Mouse (Mus musculus) embryo, embryonic 10 days (tissue): ENCODE data around the gene Mtln.
A peak's percentile ranks its signal among the peaks of the same experiment; 100 is the strongest.

ENCODE experiments used
- DNase-seq: peaks from one replicate; pipeline ENCODE4 v3.0.0-alpha.2; 2015; ENCODE audit warnings: low spot score

The Mtln gene

GRCm38 (mm10) chr2:127791919-127792603 lies at the start of gene Mtln:
Gene Mtln (minus strand): TSS chr2:127792488.
- DNase-seq, result peak; percentile 96

DNA sequence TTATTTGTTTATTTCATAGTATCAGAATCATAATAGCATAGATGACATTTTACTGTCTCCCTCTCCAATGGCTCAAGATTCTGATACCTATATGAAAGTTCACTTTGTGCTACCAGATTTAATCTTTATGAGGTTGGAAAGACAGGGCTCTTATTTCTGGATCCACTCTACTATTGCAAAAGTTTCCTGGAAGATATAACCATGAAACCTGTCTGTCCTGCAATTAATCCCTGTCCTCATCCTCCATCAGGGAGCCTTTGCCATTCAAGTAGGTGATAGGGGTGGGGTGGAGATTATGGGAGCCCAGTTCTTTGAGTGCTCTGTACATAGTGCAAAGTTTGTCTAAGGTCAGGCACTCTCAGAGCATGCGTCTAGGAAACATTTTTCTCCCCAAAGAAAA lies 49.1 kb upstream of the Mtln start:
- DNase-seq, result no peak

GRCm38 (mm10) chr2:127839425-127839824 lies 47.1 kb upstream of the Mtln start:
- DNase-seq, result no peak

GRCm38 (mm10) chr2:127838576-127838975 lies 46.3 kb upstream of the Mtln start, which contains the start of gene Acoxl:
Gene Acoxl (plus strand): TSS chr2:127838876.
- DNase-seq, result no peak

DNA sequence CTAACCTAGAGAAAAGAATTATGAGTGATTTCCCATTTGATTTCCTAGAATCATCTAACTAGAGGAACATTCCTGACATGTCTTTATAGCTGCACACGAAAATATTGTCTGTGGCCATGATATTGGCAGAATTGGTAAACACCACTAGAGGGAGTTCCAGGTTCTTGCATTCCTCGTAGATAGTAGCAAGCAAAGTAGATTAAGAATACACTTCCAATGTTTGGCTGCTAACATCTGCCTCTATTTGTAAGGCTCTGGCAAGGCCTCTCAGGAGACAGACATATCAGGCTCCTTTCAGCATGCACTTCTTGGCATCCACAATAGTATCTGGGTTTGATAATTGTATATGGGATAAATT lies 40.5 kb upstream of the Mtln start:
- peak; percentile 66 for DNase-seq

DNA sequence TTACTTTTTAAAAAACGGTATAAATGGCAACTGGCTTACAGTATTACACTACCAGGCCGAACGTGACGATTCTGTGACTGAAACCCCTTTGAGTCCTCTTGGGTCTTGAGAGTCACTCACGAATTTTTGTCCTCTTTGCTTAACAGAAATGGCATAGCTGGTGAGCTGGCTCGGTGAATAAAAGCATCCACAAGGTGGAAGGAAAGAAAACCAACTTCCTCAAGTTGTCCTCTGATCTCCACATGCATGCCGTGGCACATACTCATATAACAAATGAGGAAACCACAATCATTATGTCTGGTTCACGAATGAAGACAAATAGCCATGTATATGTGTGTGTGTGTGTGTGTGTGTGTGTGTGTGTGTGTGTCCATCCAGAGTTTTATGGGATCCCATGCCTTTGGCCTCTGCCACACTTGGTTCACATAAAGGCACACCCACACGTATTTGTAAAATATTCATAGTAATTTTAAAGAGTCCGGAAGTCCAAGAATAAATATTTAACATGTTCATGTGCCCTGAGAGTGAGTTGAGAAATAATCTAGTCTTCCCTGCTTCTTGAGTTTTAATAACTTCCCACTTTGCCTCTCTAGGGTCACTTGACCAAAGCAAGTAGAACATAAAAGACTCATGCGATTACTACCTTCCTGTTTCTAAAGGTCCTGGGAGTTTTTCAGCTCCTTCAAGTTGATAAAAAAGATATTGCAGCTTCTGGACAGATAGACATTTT lies 40.0 kb upstream of the Mtln start:
- DNase-seq, result no peak

DNA sequence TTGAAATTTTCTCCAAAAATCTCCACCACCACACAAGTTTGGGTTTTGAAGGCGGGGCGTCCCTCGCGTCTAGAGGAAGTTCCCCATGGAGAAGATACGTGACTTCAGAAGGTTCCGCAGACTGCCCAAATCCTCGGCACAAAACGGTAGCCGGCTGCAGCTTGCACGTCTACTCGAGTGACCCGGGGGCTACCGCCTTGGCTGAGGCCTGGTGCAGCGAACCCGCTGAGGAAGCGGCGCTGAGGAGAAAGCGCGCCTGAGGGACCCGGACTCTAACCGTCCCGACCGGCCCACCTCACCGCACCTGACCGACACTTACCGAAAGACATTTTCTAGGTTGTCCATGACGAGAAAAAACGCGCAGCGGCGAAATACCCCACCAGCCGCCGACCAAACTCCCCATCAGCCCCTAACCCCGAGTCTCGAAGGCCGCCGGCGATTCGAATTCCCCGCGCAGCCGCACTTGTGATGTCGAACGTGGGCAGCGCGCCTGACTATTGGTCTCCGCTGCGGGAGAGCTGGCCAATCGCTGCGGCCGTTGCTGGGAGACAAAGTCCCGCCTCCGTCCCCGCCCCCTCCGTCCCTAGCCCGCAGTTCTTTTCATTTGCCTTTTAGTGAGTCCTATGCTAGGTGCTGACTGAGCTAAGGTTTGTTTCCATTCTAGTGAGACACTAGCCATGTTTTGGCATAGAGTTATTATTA lies 39.3 kb upstream of the Mtln start, which contains the start of gene Bub1:
TSS of gene Bub1 (minus strand) at position 465 of the 702 bp plus-strand sequence.
- peak; percentile 97 for DNase-seq

DNA sequence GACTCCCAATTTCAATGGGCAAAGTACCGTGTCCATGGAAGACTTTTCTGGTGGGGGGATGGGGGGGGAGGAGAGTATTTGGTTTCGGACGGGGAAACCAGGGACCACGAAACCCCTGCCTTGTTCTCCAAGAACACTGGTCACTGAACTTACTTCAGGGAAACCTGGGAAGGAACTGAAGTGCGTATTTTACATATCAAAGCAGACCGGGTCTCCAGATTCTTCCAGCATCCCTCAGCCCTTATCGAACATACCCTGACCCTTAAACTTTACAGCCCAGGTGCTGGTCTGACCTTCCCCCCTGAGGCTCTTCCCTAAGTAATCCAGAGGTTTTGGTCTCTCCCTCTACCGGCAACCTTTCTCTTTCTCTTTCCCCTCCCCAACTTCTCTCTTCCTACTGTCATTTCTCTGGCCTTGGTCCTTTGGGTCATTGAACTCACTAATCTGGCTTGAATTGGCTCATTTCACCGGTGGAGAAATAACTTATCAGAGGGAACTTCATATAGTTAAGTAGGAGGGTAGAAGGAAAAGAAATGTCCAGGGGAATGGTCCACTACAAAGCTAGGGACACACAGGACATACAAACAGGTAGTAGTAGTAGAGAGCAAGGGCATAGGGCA lies 2.5 kb downstream of the Mtln start:
- no peak for DNase-seq

GRCm38 (mm10) chr2:127789138-127789537 lies 3.1 kb downstream of the Mtln start:
- DNase-seq, result no peak

DNA sequence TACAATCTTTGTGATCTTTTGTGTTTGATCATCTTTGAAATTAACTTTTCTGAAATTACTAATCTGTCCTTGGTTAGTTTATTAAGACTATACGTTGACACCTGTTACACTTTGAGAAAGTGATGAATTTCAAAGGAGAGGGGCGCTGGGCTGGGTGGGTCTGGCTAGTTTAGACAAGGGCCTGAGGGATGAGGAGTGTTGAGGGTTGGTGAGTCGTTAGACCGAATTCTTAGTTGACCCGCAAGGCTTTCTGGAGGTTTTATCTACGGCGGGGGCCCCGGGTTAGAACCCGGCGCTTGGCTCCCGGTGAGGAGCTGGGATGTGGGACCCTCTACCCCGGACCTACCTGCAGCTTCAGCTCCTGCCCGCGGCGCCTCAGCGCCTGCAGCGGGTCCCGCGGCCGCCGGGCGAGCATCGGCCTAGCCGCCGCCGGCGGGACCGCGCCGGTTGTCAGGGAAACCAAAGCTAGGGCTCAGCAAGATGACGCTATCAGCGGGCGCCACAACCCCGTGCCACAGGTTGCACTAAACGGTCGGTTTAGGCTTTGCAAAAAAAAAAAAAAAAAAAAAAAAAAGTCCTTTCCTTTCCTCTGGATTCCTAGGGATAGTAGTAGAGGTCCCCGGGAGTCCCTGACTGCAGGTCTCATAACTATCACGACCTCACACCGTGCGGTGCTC lies 3.7 kb downstream of the Mtln start, which contains the start of gene Nphp1:
TSS of gene Nphp1 (minus strand) at position 458 of the 677 bp plus-strand sequence.
- peak; percentile 94 for DNase-seq

DNA sequence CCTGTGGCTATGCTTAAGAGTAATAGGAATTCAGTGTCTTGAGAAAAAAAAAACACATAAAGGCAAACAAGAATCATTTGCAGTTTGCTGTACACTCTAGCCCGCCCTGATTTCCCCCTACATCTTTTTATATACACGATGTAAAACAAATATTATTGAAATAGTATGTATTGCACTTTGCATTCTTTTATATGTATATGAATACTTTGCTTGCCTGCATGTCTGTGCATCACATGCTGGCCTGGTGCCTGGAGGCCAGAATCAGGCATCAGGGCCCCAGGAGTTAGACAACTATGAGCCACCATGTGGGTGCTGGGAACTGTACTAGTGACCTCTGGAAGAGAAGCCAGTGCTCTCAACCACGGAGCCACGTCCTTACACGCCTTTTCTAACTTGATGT lies 5.1 kb downstream of the Mtln start:
- DNase-seq, result no peak

DNA sequence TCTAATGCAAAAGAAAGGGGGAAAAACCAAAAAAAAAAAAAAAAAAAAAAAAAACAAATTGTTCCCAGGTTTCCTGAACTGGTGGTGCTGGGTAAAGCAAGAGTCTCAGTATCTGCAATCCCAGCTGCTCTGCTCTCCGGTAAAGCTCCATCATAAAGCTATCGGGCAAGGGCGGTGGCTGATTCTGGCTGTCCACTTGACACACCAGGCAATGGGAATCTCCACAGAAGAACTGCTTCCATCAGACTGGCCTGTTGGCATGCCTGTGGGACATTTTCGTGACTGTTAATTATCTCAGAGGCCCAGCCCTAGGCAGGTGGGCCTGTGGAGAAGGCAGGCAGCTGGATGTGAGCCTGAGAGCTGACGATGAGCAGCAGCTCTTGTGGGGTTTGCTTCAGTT lies 13.8 kb downstream of the Mtln start:
- DNase-seq, result no peak

GRCm38 (mm10) chr2:127775013-127775412 lies 17.3 kb downstream of the Mtln start:
- DNase-seq, result no peak

GRCm38 (mm10) chr2:127774578-127774941 lies 17.7 kb downstream of the Mtln start:
- DNase-seq, result no peak

DNA sequence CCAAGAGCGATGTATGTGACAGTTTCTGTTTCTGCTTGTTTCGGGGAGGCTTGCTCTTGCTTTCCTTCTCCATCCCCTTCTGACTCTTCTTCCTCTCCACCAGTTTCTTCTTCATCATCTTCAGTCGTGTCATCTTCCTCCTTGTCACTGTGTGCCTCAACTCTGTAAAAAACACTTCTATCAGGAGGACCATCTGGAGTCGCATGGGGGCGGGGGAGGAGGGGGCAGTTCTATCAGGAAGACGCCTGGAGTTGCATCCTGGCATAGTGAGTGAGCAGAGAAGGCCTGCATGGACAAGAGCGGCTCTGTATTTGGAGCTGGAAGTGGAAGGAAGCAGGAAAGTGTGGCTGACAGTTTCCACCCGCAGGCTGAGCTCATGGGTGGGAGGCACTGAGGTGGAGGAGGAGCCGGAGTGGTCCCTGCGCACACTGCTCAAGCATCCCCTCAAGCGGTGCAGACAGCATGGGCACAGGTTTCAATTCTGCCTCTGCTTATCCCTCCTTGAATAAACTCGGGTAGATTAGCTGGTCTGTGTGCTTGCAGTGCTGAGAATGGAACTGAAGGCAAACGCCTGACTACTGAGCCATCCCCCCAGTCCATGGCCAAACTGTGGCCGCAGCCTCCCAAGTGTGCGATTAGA lies 18.2 kb downstream of the Mtln start:
- DNase-seq, result peak; percentile 19

- DNase-seq, result no peak
These were observed 30.7 kb downstream of the Mtln start for GRCm38 (mm10) chr2:127761587-127761986.

DNA sequence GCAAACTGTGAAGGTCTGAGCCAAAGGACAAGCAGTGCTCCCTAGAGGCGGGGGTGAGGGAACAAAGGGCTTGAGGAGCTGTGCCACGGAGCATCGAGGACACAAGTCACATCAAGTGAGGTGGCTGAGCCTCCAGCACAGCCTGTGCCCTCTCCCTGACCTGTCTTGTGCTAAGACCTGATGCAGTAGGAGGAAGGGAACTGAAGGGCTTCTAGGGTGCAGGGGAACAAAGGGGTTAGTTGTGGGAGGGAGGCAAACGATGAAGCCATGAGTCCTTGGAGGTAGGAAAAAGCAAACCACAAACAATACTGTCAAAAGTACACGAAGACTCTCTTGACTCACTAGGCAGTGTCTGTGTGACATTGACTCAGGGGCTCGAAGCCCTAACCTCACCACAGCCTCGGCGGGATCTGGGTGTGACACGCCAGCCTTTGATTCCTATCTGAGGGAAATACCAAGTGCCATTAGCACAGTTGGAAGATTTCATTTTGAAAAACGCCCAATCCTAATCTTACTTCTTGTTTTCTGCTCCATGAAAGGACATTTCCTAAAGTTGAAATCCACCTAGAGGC lies 31.8 kb downstream of the Mtln start:
- no peak for DNase-seq

DNA sequence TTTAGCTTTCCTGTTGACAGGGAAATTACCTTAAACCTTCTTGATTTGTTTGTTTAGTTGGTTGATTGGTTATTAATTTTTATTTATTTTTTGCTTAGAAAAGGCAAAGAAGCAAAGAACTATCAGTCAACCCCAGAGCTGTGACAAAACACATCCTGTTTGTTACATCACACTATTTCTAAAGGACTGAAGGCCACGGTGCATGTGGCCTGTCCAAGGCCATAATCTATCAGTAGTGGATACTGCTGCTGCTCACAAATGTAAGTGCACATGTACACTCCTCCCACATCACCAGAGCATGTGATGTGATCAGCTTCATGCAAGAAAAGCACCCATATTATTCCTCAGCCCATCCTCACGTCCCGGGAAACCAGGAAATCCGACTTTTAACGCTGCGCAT lies 32.3 kb downstream of the Mtln start:
- DNase-seq, result no peak

GRCm38 (mm10) chr2:127759157-127759880 lies 33.0 kb downstream of the Mtln start:
- no peak for DNase-seq

GRCm38 (mm10) chr2:127757171-127757570 lies 35.1 kb downstream of the Mtln start:
- peak; percentile 9 for DNase-seq
